Mouse (Mus musculus) lung, adult 2 months (tissue): ENCODE measurements around the gene Sbf2. TPM values are rescaled to one million over a fixed set of nuclear protein-coding genes. Genes with fewer than 3 reads are reported as not detected.

Source experiments
- DNase-seq: peaks from one replicate; pipeline ENCODE4 v3.0.0; 2022
- H3K4me1 ChIP-seq: fragments of 200-500 bp; 2 replicates; pipeline ENCODE4 v1.6.1; 2011; ENCODE audit warnings: low read length; ENCODE audit not compliant: control insufficient read depth, insufficient read depth
- H3K4me3 ChIP-seq: fragments of 200-500 bp; replicated peaks from 2 replicates; pipeline ENCODE3; 2011; ENCODE audit warnings: low read depth, mild to moderate bottlenecking, control low read depth, low read length; ENCODE audit errors: extremely low read depth
- CTCF ChIP-seq: fragments of 200-500 bp; IDR thresholded peaks from 2 replicates; pipeline ENCODE4 v1.5.1; 2011; ENCODE audit warnings: mild to moderate bottlenecking, low read length, control low read depth; ENCODE audit not compliant: insufficient read depth
- POLR2A ChIP-seq: fragments of 200-500 bp; IDR thresholded peaks from 2 replicates; pipeline ENCODE4 v1.6.1; 2011; ENCODE audit warnings: low read depth, mild to moderate bottlenecking, control low read depth, low read length, borderline replicate concordance; ENCODE audit errors: extremely low read depth
- WGBS: fragments of 180-500 bp; shearing (Covaris S2); methylation state at CpG from one replicate; pipeline ENCODE4 v1.1.7; 2018; 5-methylcytosine and 5-hydroxymethylcytosine counted together
- polyA plus RNA-seq: library from polyadenylated mRNA; depleted of rRNA; stranded (reverse); fragments of >200 nt; gene quantifications from 2 replicates; pipeline ENCODE4 v1.2.3, GENCODE M21; 2012; rRNA removed

Sbf2 gene
- polyA plus RNA-seq = 15.1 and 18.0 TPM in 2 replicates

- DNase-seq = peak; percentile 83
- Histone ChIP-seq H3K4me1 (peaks cover 12% of the 10 kb centered on the region), H3K4me3 (peak within 1 kb of the TSS; percentile 88)
- 1% methylated on average over 123 of the region's 127 CpGs for WGBS
- TF ChIP-seq POLR2A = peak; percentile 76; the same call in 1 of the 2 replicates
- TF ChIP-seq CTCF = no peak
These were observed at the start of gene Sbf2 for GRCm38 (mm10) chr7:110614133-110615063. Gene Sbf2, minus strand, starts transcription at chr7:110614922.

GRCm38 (mm10) chr7:110658378-110658928 lies 43.7 kb upstream of the Sbf2 start:
- DNase-seq = no peak
- 29% methylated on average over 3 of the region's 3 CpGs for WGBS
- TF ChIP-seq POLR2A = no peak
- no peak for TF ChIP-seq CTCF

GRCm38 (mm10) chr7:110655966-110656365 lies 41.2 kb upstream of the Sbf2 start:
- 56% methylated on average over 6 of the region's 6 CpGs for WGBS
- H3K4me1 ChIP-seq = no peaks in the 10 kb centered on the region
- no peak overlapping the region for H3K4me3 ChIP-seq
- no peak for TF ChIP-seq POLR2A
- no peak for DNase-seq

More at GRCm38 (mm10) chr7:110658378-110658928, 43.7 kb upstream of the Sbf2 start:
- Histone ChIP-seq H3K4me1 (no peaks in the 10 kb centered on the region), H3K4me3 (no peak overlapping the region)

- DNase-seq = no peak
- no peak for TF ChIP-seq POLR2A
- no peak for TF ChIP-seq CTCF
These were observed 40.5 kb upstream of the Sbf2 start for GRCm38 (mm10) chr7:110655230-110655629.

GRCm38 (mm10) chr7:110651091-110651490 lies 36.4 kb upstream of the Sbf2 start:
- H3K4me1 ChIP-seq = peaks cover 5% of the 10 kb centered on the region; the same call in 1 of the 2 replicates
- no peak for DNase-seq
- WGBS = 52% methylated on average over 6 of the region's 6 CpGs
- H3K4me3 ChIP-seq = no peak overlapping the region
- TF ChIP-seq POLR2A (no peak), CTCF (no peak)

More at GRCm38 (mm10) chr7:110655230-110655629, 40.5 kb upstream of the Sbf2 start:
- 58% methylated on average over 3 of the region's 3 CpGs for WGBS
- H3K4me1 ChIP-seq = 0 out of 2 replicates have a peak, but pooled peaks cover 2% of the 10 kb centered on the region
- H3K4me3 ChIP-seq = no peak overlapping the region

- H3K4me1 ChIP-seq = peaks cover 5% of the 10 kb centered on the region; the same call in 1 of the 2 replicates
- no peak overlapping the region for H3K4me3 ChIP-seq
- DNase-seq = no peak
- 41% methylated on average over 4 of the region's 4 CpGs for WGBS
- TF ChIP-seq CTCF (no peak), POLR2A (no peak)
These were observed 35.8 kb upstream of the Sbf2 start for GRCm38 (mm10) chr7:110650491-110650890.

- TF ChIP-seq POLR2A (no peak), CTCF (no peak)
- WGBS = 51% methylated on average over 6 of the region's 6 CpGs
- Histone ChIP-seq H3K4me1 (peaks cover 5% of the 10 kb centered on the region; the same call in 1 of the 2 replicates), H3K4me3 (no peak overlapping the region)
- no peak for DNase-seq
These were observed 34.6 kb upstream of the Sbf2 start for GRCm38 (mm10) chr7:110649133-110649987.

GRCm38 (mm10) chr7:110648455-110649085 lies 33.8 kb upstream of the Sbf2 start:
- Histone ChIP-seq H3K4me1 (peaks cover 5% of the 10 kb centered on the region; the same call in 1 of the 2 replicates), H3K4me3 (no peak overlapping the region)
- WGBS = 37% methylated on average over 13 of the region's 13 CpGs
- no peak for DNase-seq
- no peak for TF ChIP-seq CTCF
- TF ChIP-seq POLR2A = no peak
